Mouse (Mus musculus) spleen, adult 2 months (tissue): Measurements from ENCODE around the gene Gm4756. TPM values are rescaled to one million over a fixed set of nuclear protein-coding genes. Genes with fewer than 3 reads are reported as not detected.
A peak's percentile ranks its signal among the peaks of the same experiment; 100 is the strongest.

Experiments
- DNase-seq, 2 experiments: peaks; one replicate each; pipeline versions ENCODE4 v3.0.0 to v3.0.0-alpha.2; 2012 to 2021; ENCODE audit warnings: low spot score in 2 of 2, low read depth in 1 of 2
- H3K27ac ChIP-seq: fragments of 200-500 bp; 2 replicates; pipeline ENCODE4 v1.5.1; 2012; ENCODE audit warnings: low read length, inconsistent platforms; ENCODE audit not compliant: insufficient read depth
- H3K27me3 ChIP-seq: fragments of 200-500 bp; 2 replicates; pipeline ENCODE4 v1.6.1; 2012; ENCODE audit warnings: mild to moderate bottlenecking, moderate library complexity, low read length, inconsistent platforms; ENCODE audit not compliant: control insufficient read depth, insufficient read depth
- H3K36me3 ChIP-seq: fragments of 200-500 bp; 2 replicates; pipeline ENCODE4 v1.6.1; 2012; ENCODE audit warnings: mild to moderate bottlenecking, low read length, inconsistent platforms; ENCODE audit not compliant: control insufficient read depth, insufficient read depth
- H3K4me1 ChIP-seq: fragments of 200-500 bp; 2 replicates; pipeline ENCODE4 v1.6.1; 2011; ENCODE audit warnings: inconsistent platforms; ENCODE audit not compliant: control insufficient read depth, insufficient read depth, insufficient read length
- H3K4me3 ChIP-seq: fragments of 200-500 bp; 2 replicates; pipeline ENCODE4 v1.5.1; 2011; ENCODE audit warnings: mild to moderate bottlenecking, inconsistent platforms; ENCODE audit not compliant: insufficient read depth, insufficient read length; ENCODE audit errors: extremely low read depth
- CTCF ChIP-seq: fragments of 200-500 bp; IDR thresholded peaks from 2 replicates; pipeline ENCODE4 v1.5.1; 2011; ENCODE audit warnings: mild to moderate bottlenecking, inconsistent platforms; ENCODE audit not compliant: insufficient read depth, insufficient read length, insufficient replicate concordance; ENCODE audit errors: extremely low read depth
- POLR2A ChIP-seq: fragments of 200-500 bp; IDR thresholded peaks from 2 replicates; pipeline ENCODE4 v1.6.1; 2011; ENCODE audit warnings: low read depth, low read length, inconsistent platforms
- WGBS: fragments of 180-500 bp; shearing (Covaris S2); methylation state at CpG from one replicate; pipeline ENCODE4 v1.1.7; 2018; 5-methylcytosine and 5-hydroxymethylcytosine counted together
- polyA plus RNA-seq: library from polyadenylated mRNA; depleted of rRNA; stranded (reverse); fragments of >200 nt; gene quantifications from 2 replicates; pipeline ENCODE4 v1.2.3, GENCODE M21; 2012; rRNA removed

Gm4756 gene
- polyA plus RNA-seq, 1 experiment, result not detected

DNA sequence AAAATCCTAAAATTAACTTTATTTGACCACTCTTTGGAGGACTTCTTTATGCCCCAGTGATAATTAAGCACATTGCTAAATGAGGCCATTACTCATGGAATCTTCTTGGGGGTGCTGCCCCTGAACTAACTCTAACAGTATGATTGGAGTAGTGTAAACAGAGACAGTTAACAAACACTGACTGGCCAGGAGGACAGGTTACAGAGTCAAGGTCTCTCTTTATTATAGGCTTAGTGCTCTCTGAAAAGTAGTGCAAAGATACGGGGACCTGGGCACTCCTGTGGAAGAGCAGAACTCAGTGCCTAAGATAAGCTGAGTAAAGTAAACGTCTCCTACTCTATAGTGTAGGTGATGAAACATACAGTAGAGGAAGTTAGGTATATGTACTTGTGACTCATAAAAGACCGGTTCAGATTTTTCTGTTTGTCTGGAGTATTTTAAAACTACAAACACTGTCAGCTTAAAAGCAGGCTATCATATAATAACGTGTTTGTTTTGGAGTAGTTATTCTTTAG lies 85.1 kb downstream of the Gm4756 start:
- H3K4me3 ChIP-seq, result no peak overlapping the region
- H3K36me3 ChIP-seq, result no peaks in the 10 kb centered on the region
- H3K27ac ChIP-seq, result no peak overlapping the region
- no peaks in the 10 kb centered on the region for H3K27me3 ChIP-seq
- no peaks in the 10 kb centered on the region; the same call in 1 of the 2 replicates for H3K4me1 ChIP-seq
- no peak for TF ChIP-seq CTCF
- no peak for TF ChIP-seq POLR2A
- WGBS, result 92% methylated on average over 4 of the region's 4 CpGs
- DNase-seq, result no peak

DNA sequence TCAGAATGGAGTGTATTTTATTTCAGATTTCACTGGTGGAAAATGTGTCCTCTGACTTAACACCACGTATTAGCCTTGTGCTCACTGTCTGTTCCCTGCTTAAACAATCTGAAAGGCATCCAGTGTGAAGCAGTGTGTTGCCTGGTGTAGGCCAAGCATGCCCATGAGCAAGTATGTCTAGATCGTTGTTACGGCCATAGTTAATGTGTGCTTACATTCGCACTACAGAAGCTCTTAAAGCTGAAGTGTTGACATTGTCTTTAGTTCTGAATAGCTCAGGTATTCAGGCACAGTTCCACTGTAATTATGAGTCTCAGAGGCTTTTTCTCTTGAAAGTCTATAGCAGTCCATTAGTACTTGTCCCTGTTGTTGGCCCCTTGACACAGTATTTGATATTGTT lies 95.1 kb downstream of the Gm4756 start:
- no peaks in the 10 kb centered on the region for H3K4me1 ChIP-seq
- H3K27me3 ChIP-seq, result no peaks in the 10 kb centered on the region
- no peak for TF ChIP-seq CTCF
- no peak for TF ChIP-seq POLR2A
- WGBS, result 90% methylated on average over 4 of the region's 4 CpGs
- no peaks in the 10 kb centered on the region for H3K36me3 ChIP-seq
- no peak overlapping the region for H3K4me3 ChIP-seq
- H3K27ac ChIP-seq, result no peak overlapping the region
- DNase-seq, result no peak

DNA sequence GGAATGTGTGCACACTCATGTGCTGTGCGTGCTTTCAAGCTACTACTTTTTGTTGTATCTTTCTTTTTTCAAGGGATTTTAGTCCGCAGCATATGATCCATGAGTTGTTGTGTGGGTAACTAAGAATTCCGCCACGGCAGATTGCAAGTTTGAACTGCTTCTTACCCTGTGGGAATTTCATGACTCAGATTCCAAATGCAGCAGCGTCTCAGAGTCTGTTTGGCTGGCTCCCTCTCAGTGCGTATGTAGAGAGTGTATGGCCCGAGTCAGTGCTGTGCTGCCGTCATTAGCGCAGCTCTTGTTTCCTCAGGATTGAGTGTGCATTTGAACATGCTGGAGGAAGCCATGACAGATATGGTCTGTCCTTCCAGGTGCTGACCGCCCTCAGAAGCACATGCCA lies 110.9 kb downstream of the Gm4756 start:
- no peaks in the 10 kb centered on the region for H3K4me1 ChIP-seq
- no peaks in the 10 kb centered on the region for H3K27me3 ChIP-seq
- no peak for DNase-seq
- TF ChIP-seq POLR2A, result no peak
- H3K27ac ChIP-seq, result no peak overlapping the region
- H3K36me3 ChIP-seq, result peaks cover 5% of the 10 kb centered on the region; the same call in 1 of the 2 replicates
- no peak overlapping the region for H3K4me3 ChIP-seq
- 94% methylated on average over 10 of the region's 10 CpGs for WGBS

DNA sequence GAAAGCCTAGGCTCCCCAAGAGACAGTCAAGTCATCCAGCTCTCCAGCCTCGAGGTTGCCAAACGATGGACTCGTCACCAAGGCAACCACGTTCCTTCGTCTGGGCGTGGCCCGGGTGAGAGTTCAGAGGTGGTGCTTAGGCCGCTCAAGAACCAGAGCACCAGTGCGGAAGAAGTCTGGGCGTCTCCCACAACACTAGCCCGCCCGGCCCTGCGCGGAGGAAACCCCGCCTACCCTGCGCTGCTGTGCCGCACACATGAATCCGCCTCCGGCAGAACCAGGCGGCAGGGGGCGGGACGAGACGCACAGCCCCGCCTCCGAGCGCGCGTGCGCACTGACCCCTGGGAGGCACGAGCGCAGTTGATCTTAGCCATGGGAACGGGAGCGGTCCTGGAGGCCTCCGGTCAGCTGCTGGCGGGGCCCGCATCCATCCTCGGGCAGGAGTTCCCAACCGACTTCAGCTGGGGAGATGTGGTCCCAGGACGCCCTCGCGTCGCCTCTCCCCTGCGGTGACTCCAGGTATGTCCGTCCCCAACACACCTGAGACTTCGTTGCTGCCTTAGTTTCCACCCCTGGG lies 113.4 kb downstream of the Gm4756 start, which contains the start of gene Pcnx4:
TSS of gene Pcnx4 (plus strand) at position 363 of the 577 bp plus-strand sequence.
- Histone ChIP-seq H3K36me3 (no peaks in the 10 kb centered on the region), H3K27me3 (no peaks in the 10 kb centered on the region), H3K4me1 (no peaks in the 10 kb centered on the region), H3K4me3 (peak within 1 kb of the TSS; percentile 79), H3K27ac (0 out of 2 replicates have a peak within 1 kb of the TSS, but pooled peaks have one; percentile 26)
- under 1% methylated on average over 45 of the region's 45 CpGs for WGBS
- peak; percentile 24; the same call in 1 of the 2 replicates for TF ChIP-seq POLR2A
- no peak for TF ChIP-seq CTCF
- DNase-seq, result peak; percentile 89 to 93

- Histone ChIP-seq H3K4me3 (peak overlapping the region; percentile 11; the same call in 1 of the 2 replicates), H3K27ac (no peak overlapping the region), H3K36me3 (no peaks in the 10 kb centered on the region), H3K4me1 (no peaks in the 10 kb centered on the region), H3K27me3 (no peaks in the 10 kb centered on the region)
- no peak for DNase-seq
- TF ChIP-seq CTCF (no peak), POLR2A (no peak)
- 87% methylated on average over 3 of the region's 3 CpGs for whole genome bisulfite sequencing
These were observed 113.9 kb downstream of the Gm4756 start for GRCm38 (mm10) chr12:72535599-72535998.

- H3K36me3 ChIP-seq, result no peaks in the 10 kb centered on the region
- H3K27ac ChIP-seq, result no peak overlapping the region
- no peak for TF ChIP-seq POLR2A
- no peak for TF ChIP-seq CTCF
- DNase-seq, result no peak
- H3K4me3 ChIP-seq, result no peak overlapping the region; the same call in 1 of the 2 replicates
- peaks cover 2% of the 10 kb centered on the region; the same call in 1 of the 2 replicates for H3K27me3 ChIP-seq
- 54% methylated on average over 6 of the region's 6 CpGs for WGBS
- H3K4me1 ChIP-seq, result no peaks in the 10 kb centered on the region
These were observed 115.5 kb downstream of the Gm4756 start for GRCm38 (mm10) chr12:72533986-72534385.

- Histone ChIP-seq H3K27ac (no peak overlapping the region), H3K36me3 (no peaks in the 10 kb centered on the region), H3K27me3 (peaks cover 2% of the 10 kb centered on the region; the same call in 1 of the 2 replicates), H3K4me3 (no peak overlapping the region), H3K4me1 (no peaks in the 10 kb centered on the region)
- DNase-seq, result no peak
- no peak for TF ChIP-seq POLR2A
- no peak for TF ChIP-seq CTCF
- 87% methylated on average over 7 of the region's 7 CpGs for WGBS
These were observed 117.2 kb downstream of the Gm4756 start for GRCm38 (mm10) chr12:72532303-72532702.

Other genes starting within 250 kb of the Gm4756 start
- 4.5 and 5.2 TPM in 2 replicates for gene Rtn1, start 240.6 kb downstream of the Gm4756 start, polyA plus RNA-seq
- gene Lrrc9, start 207.8 kb downstream of the Gm4756 start, polyA plus RNA-seq, result 0.04 TPM in 1 of 2 replicates, not detected in the other
- 1.5 and 1.6 TPM in 2 replicates for gene Pcnx4, start 113.3 kb downstream of the Gm4756 start, polyA plus RNA-seq
- 14.6 and 14.8 TPM in 2 replicates for gene Dhrs7, start 15.2 kb upstream of the Gm4756 start, polyA plus RNA-seq
- gene Ppm1a, start 107.8 kb upstream of the Gm4756 start, polyA plus RNA-seq, result 12.5 and 15.2 TPM in 2 replicates